ENCODE assay signal across 24 mouse cellular contexts in the genomic region with DNA sequence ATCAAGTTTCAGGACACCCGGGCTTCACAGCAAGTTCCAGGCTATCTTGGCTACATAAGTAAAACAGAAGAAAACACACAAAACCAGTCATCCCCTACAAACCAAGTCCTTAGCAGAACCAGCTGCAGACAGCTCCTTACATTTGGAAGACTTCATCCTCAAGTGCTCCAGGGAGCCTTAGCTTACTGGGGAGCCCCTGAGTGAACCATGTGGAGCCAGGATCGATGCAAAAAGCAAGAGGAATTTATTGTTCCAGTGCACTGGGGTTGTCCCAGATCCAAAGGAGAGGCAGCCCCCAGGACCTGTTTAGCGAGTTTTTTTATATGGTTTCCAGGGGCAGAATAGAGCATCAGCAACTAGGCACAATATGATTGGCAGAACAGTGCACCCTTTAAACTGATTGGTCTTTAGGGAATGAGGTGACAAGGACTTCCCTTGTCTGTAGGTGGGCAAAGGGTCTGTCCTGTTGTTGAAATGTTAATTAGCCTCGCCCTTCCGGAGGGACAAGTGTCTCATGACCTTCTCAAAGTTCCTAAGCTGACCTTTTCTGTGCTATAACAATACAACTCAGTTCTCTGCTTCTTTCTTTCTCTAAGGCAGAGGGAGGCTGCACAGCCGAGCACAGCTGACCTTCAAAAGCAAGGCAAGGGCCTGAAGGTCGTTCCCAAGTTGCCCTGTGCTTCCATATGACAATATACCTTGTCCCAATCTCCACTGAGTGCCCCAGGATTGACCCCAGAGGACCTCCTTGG.
"Had no signal": no experiment of that assay in that cellular context is flagged by ENCODE, and none has a peak within 500 bp of the region (broad histone marks: within the 10 kb centered on the region; RNA-seq: fewer than 3 reads in every experiment).

No protein-coding gene starts in this region.

- H3K27ac ChIP-seq: kidney, embryonic 15.5 days; left cerebral cortex, adult 2 months; limb, embryonic 12.5 days; limb, embryonic 15.5 days; liver, embryonic 14.5 days; midbrain, embryonic 10.5 days; neural tube, embryonic 12.5 days; neural tube, embryonic 15.5 days; stomach, postnatal 0 days had no signal

- H3K4me3 ChIP-seq: kidney, embryonic 15.5 days; left cerebral cortex, adult 2 months; limb, embryonic 12.5 days; limb, embryonic 15.5 days; megakaryocyte, embryonic 14.5 days; midbrain, embryonic 10.5 days; neural tube, embryonic 12.5 days; neural tube, embryonic 15.5 days had no signal

- ATAC-seq: liver, postnatal 0 days; lung, postnatal 0 days had no signal

- DNase-seq: kidney, postnatal 10 days; kidney, postnatal 36 days; layer of hippocampus, postnatal 36 days; left cerebral cortex, postnatal 4 days; liver, postnatal 0 days; lung, embryonic 14.5 days; lung, postnatal 36 days; midbrain, embryonic 14.5 days; right cerebral cortex, adult 18-20 months; right cerebral cortex, postnatal 14 days; right cerebral cortex, postnatal 4 days; thymus, postnatal 25 days had no signal

- H3K4me2 ChIP-seq: kidney, embryonic 15.5 days; limb, embryonic 12.5 days; limb, embryonic 15.5 days; liver, embryonic 11.5 days; lung, embryonic 14.5 days; neural tube, embryonic 12.5 days; neural tube, embryonic 15.5 days had no signal

- H3K9ac ChIP-seq: kidney, embryonic 15.5 days; limb, embryonic 12.5 days; limb, embryonic 15.5 days; liver, embryonic 14.5 days; liver, postnatal 0 days; lung, embryonic 14.5 days; neural tube, embryonic 12.5 days; neural tube, embryonic 15.5 days had no signal

- H3K9me3 ChIP-seq: kidney, embryonic 15.5 days; limb, embryonic 12.5 days; limb, embryonic 15.5 days; neural tube, embryonic 12.5 days; neural tube, embryonic 15.5 days had no signal

- H3K36me3 ChIP-seq: limb, embryonic 15.5 days; midbrain, embryonic 10.5 days; neural tube, embryonic 12.5 days; neural tube, embryonic 15.5 days had no signal

- H3K27me3 ChIP-seq: kidney, embryonic 15.5 days; limb, embryonic 12.5 days; limb, embryonic 15.5 days; megakaryocyte, embryonic 14.5 days; neural tube, embryonic 12.5 days; neural tube, embryonic 15.5 days had no signal
